In the genomic region with DNA sequence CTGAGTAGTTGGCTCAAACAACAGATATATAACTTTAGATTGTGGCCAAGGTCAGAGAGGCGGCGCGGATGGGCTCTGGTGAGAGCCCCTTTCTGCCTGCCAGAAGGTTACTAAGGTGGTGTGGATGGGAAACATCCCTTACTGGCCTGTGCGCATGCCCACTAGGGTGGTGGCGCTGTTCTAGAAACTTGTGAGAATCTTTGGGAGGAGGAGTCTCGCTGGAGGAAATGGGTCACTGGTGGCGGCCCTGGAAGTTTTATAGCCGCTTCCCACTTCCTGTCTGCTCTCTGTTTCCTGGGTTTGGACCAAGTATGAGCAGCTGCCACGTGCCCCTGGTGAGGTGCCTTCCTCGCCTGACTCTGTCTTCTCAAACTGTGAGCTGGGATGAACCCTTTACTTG, we compare ENCODE assay signal across 25 mouse cellular contexts.
A peak's percentile ranks its signal among the peaks of the same experiment; 100 is the strongest.
DNase-seq lines count a peak whose midpoint lies in the region; ATAC-seq and TF ChIP-seq lines count a peak whose summit lies in the region.
"Had no signal": no experiment of that assay in that cellular context is flagged by ENCODE, and none has a peak within 500 bp of the region (broad histone marks: within the 10 kb centered on the region; RNA-seq: fewer than 3 reads in every experiment).

No protein-coding gene starts in this region.

- peaks cover 15% of the 10 kb centered on the region; the same call in 1 of the 2 replicates for H3K4me1 ChIP-seq in lung, embryonic 14.5 days (ENCODE audit: insufficient read depth)
- H3K4me1 ChIP-seq in ES-Bruce4 (ENCODE audit: control insufficient read depth, insufficient read depth, low read length): no peaks in the 10 kb centered on the region
- H3K4me1 ChIP-seq: hindbrain, embryonic 13.5 days had no signal

- WGBS in lung, embryonic 14.5 days: 73% methylated on average over 10 of the region's 10 CpGs

- no peak for TF ChIP-seq CTCF in lung, embryonic 14.5 days (IDR thresholded peaks at IDR 0.05; ENCODE audit: low read depth)
- no peak for TF ChIP-seq CTCF in ES-Bruce4 (IDR thresholded peaks at IDR 0.05; ENCODE audit: low read depth, low read length)

- TF ChIP-seq POLR2A in ES-Bruce4 (IDR thresholded peaks at IDR 0.05; ENCODE audit: insufficient read depth, low read length): no peak

- no peaks in the 10 kb centered on the region for H3K36me3 ChIP-seq in lung, embryonic 14.5 days (ENCODE audit: insufficient read depth)
- H3K36me3 ChIP-seq in ES-Bruce4 (ENCODE audit: control insufficient read depth, insufficient read depth, low read length, poor library complexity, severe bottlenecking): no peaks in the 10 kb centered on the region
- H3K36me3 ChIP-seq: heart, embryonic 12.5 days; hindbrain, embryonic 13.5 days; kidney, embryonic 15.5 days had no signal

- no peak overlapping the region for H3K9ac ChIP-seq in lung, embryonic 14.5 days
- no peak overlapping the region for H3K9ac ChIP-seq in ES-Bruce4 (ENCODE audit: low read depth, poor library complexity, severe bottlenecking)
- H3K9ac ChIP-seq: heart, embryonic 12.5 days; hindbrain, embryonic 13.5 days; kidney, embryonic 15.5 days had no signal

- DNase-seq in lung, embryonic 14.5 days: peak; percentile 54
- no peak for DNase-seq in lung, postnatal 25 days (ENCODE audit: low spot score)
- DNase-seq in R1 (ENCODE audit: low read depth, low spot score): peak; percentile 88
- DNase-seq in adrenal gland, postnatal 36 days: peak; percentile 50
- DNase-seq in embryo, embryonic 10.5 days (ENCODE audit: low spot score): no peak
- DNase-seq in cerebellum, adult 9-10 months: no peak
- DNase-seq: cerebellum, adult 11 months; cerebellum, adult 9-11 months; gastrocnemius, adult 2 months; gastrocnemius, postnatal 36 days; heart, adult 18-20 months; heart, postnatal 4 days; kidney, postnatal 25 days; midbrain, embryonic 14.5 days; right cerebral cortex, postnatal 14 days had no signal

- no peak overlapping the region for H3K4me2 ChIP-seq in lung, embryonic 14.5 days
- H3K4me2 ChIP-seq: heart, embryonic 12.5 days; hindbrain, embryonic 13.5 days; kidney, embryonic 15.5 days; liver, embryonic 11.5 days had no signal

- ATAC-seq in lung, embryonic 14.5 days (ENCODE audit: insufficient read depth): peak; percentile 25; the same call in 1 of the 2 replicates
- ATAC-seq: CD4-positive, CD25-positive, alpha-beta regulatory T cell, adult 4 months; forebrain, embryonic 16.5 days; intestine, postnatal 0 days; Patski had no signal

- no peak overlapping the region for H3K27ac ChIP-seq in lung, embryonic 14.5 days (ENCODE audit: low read depth)
- H3K27ac ChIP-seq in ES-Bruce4 (ENCODE audit: insufficient read depth, low read length): no peak overlapping the region
- H3K27ac ChIP-seq: gastrocnemius, adult 2 months; hindbrain, embryonic 13.5 days; kidney, embryonic 15.5 days had no signal

- no peaks in the 10 kb centered on the region for H3K9me3 ChIP-seq in lung, embryonic 14.5 days (ENCODE audit: low read depth, low read length)
- no peaks in the 10 kb centered on the region for H3K9me3 ChIP-seq in ES-Bruce4 (replicated peaks; ENCODE audit: control insufficient read depth, insufficient read depth, low read length, poor library complexity, severe bottlenecking)
- H3K9me3 ChIP-seq: hindbrain, embryonic 13.5 days; kidney, embryonic 15.5 days had no signal

- no peak for TF ChIP-seq EP300 in ES-Bruce4 (IDR thresholded peaks at IDR 0.05; ENCODE audit: insufficient read depth, low read depth, low read length)

- H3K27me3 ChIP-seq in lung, embryonic 14.5 days (ENCODE audit: insufficient read depth, low read length): no peaks in the 10 kb centered on the region
- H3K27me3 ChIP-seq in ES-Bruce4 (ENCODE audit: control insufficient read depth, insufficient read depth, low read length, poor library complexity, severe bottlenecking): no peaks in the 10 kb centered on the region
- H3K27me3 ChIP-seq: heart, embryonic 12.5 days; Patski had no signal

- no peak overlapping the region for H3K4me3 ChIP-seq in lung, embryonic 14.5 days (ENCODE audit: low read depth, low read length)
- H3K4me3 ChIP-seq in ES-Bruce4 (ENCODE audit: low read depth, low read length): peak overlapping the region; percentile 34; the same call in 1 of the 2 replicates
- H3K4me3 ChIP-seq: erythroblast, embryonic 14.5 days; gastrocnemius, adult 2 months; heart, embryonic 12.5 days; hindbrain, embryonic 13.5 days; kidney, embryonic 15.5 days had no signal

Comparison
In these comparisons a context has a peak if more than half of its experiments do, and no peak if none do; other contexts are left out.
1. DNase-seq: peak in lung, embryonic 14.5 days (single experiment), R1 (single experiment) and adrenal gland, postnatal 36 days (2 of 2); none in lung, postnatal 25 days (single experiment), embryo, embryonic 10.5 days (single experiment) and cerebellum, adult 9-10 months (single experiment).